Mouse (Mus musculus) testis, adult 2 months (tissue): Measurements from ENCODE around the gene Slc51b. TPM values are rescaled to one million over a fixed set of nuclear protein-coding genes. Genes with fewer than 3 reads are reported as not detected.

Source experiments
- H3K27ac ChIP-seq: fragments of 200-500 bp; 2 replicates; pipeline ENCODE4 v1.5.1; 2012; ENCODE audit warnings: low read depth, low read length; ENCODE audit not compliant: control insufficient read depth, insufficient read depth
- H3K27me3 ChIP-seq: fragments of 200-500 bp; 2 replicates; pipeline ENCODE4 v1.6.1; 2012; ENCODE audit warnings: mild to moderate bottlenecking, low read length, moderate library complexity; ENCODE audit not compliant: control insufficient read depth, insufficient read depth
- H3K36me3 ChIP-seq: fragments of 200-500 bp; 2 replicates; pipeline ENCODE4 v1.6.1; 2012; ENCODE audit warnings: mild to moderate bottlenecking, low read length; ENCODE audit not compliant: control insufficient read depth, insufficient read depth
- H3K4me1 ChIP-seq: fragments of 200-500 bp; 2 replicates; pipeline ENCODE4 v1.6.1; 2012; ENCODE audit warnings: low read length; ENCODE audit not compliant: control insufficient read depth, insufficient read depth
- H3K4me3 ChIP-seq: fragments of 200-500 bp; 2 replicates; pipeline ENCODE4 v1.5.1; 2012; ENCODE audit warnings: low read depth, mild to moderate bottlenecking, low read length, moderate library complexity, mixed read lengths; ENCODE audit not compliant: control insufficient read depth
- CTCF ChIP-seq: fragments of 200-500 bp; IDR thresholded peaks from 2 replicates; pipeline ENCODE4 v1.5.1; 2012; ENCODE audit warnings: low read depth, mild to moderate bottlenecking, inconsistent platforms, low read length, moderate library complexity; ENCODE audit not compliant: control insufficient read depth, insufficient read depth, insufficient replicate concordance
- POLR2A ChIP-seq: fragments of 200-500 bp; IDR thresholded peaks from 2 replicates; pipeline ENCODE4 v1.6.1; 2012; ENCODE audit warnings: low read depth, mild to moderate bottlenecking, inconsistent platforms, low read length, moderate library complexity; ENCODE audit not compliant: control insufficient read depth
- polyA plus RNA-seq: library from polyadenylated mRNA; depleted of rRNA; stranded (reverse); fragments of >200 nt; gene quantifications from 2 replicates; pipeline ENCODE4 v1.2.3, GENCODE M21; 2012; rRNA removed

Gene Slc51b
- polyA plus RNA-seq, 1 experiment: not detected

DNA sequence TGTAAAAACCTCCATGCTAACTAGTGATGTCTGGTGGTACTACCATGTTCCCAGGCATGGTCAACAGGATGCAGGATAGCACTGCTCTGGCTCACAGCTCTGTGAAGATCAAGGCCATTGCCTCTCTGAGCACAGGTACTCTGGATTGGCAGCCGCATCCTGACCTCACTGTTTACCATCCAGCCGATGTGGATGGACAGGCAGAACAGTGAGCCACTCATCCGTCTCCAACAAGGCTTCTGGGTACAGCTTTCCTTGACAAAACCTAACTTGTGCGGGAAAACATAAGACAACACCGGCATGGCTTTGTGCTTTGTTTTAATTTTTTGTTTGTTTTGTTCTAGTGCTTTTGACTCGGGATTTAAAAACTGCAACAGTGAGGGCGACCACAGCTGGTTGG, 57.0 kb downstream of the Slc51b start:
- no peak overlapping the region for H3K27ac ChIP-seq
- no peaks in the 10 kb centered on the region for H3K27me3 ChIP-seq
- H3K36me3 ChIP-seq: no peaks in the 10 kb centered on the region
- H3K4me1 ChIP-seq: no peaks in the 10 kb centered on the region
- TF ChIP-seq CTCF: no peak
- TF ChIP-seq POLR2A: no peak
- H3K4me3 ChIP-seq: no peak overlapping the region

DNA sequence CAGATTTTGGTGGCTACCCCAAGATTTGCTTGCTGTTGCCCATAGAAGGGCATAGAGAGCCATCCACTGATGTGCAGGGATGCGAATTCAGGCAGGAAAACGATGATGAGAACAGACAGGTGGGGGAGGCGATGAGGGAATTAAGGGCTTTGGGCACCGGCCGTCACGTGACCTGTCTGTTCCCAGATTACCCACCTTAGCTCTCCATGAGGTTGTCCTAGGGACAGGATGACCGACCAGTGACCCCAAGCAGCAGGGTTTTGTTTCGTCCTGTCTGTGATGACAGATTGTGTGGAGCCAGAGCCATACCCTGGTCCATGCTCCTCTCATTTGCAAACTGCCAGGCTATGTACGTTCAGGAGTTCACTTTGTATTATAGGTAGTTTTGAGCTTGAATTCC, 59.1 kb downstream of the Slc51b start:
- Histone ChIP-seq H3K4me1 (no peaks in the 10 kb centered on the region), H3K36me3 (peaks cover 1% of the 10 kb centered on the region), H3K27ac (no peak overlapping the region), H3K27me3 (no peaks in the 10 kb centered on the region), H3K4me3 (no peak overlapping the region)
- no peak for TF ChIP-seq CTCF
- TF ChIP-seq POLR2A: no peak

Other genes starting within 250 kb of the Slc51b start
- gene Parp16, start 227.6 kb downstream of the Slc51b start, polyA plus RNA-seq: 2.2 and 2.3 TPM in 2 replicates
- 0.26 and 0.33 TPM in 2 replicates for gene Cilp, start 157.8 kb downstream of the Slc51b start, polyA plus RNA-seq
- gene Clpx, start 128.7 kb downstream of the Slc51b start, polyA plus RNA-seq: 45.4 and 50.4 TPM in 2 replicates
- gene Pdcd7, start 76.9 kb downstream of the Slc51b start, polyA plus RNA-seq: 10.4 and 10.9 TPM in 2 replicates
- gene Ubap1l, start 61.9 kb downstream of the Slc51b start, polyA plus RNA-seq: 0.77 and 1.3 TPM in 2 replicates
- 0.18 and 0.23 TPM in 2 replicates for gene Kbtbd13, start 31.3 kb downstream of the Slc51b start, polyA plus RNA-seq
- gene Rasl12, start 24.4 kb downstream of the Slc51b start, polyA plus RNA-seq: 5.5 and 6.6 TPM in 2 replicates
- gene Mtfmt, start 12.8 kb upstream of the Slc51b start, polyA plus RNA-seq: 6.1 and 7.4 TPM in 2 replicates
- 10.1 and 10.8 TPM in 2 replicates for gene Spg21, start 38.0 kb upstream of the Slc51b start, polyA plus RNA-seq
- gene Ankdd1a, start 97.2 kb upstream of the Slc51b start, polyA plus RNA-seq: not detected in 2 replicates
- gene Plekho2, start 157.1 kb upstream of the Slc51b start, polyA plus RNA-seq: 67.0 and 72.5 TPM in 2 replicates
- gene Pif1, start 164.2 kb upstream of the Slc51b start, polyA plus RNA-seq: 0.40 and 0.79 TPM in 2 replicates
- gene Rbpms2, start 206.7 kb upstream of the Slc51b start, polyA plus RNA-seq: 11.5 and 14.1 TPM in 2 replicates
- gene Oaz2, start 245.0 kb upstream of the Slc51b start, polyA plus RNA-seq: 147 and 148 TPM in 2 replicates